Mouse (Mus musculus): Measurements from ENCODE around the gene Rpl10a.

DNA sequence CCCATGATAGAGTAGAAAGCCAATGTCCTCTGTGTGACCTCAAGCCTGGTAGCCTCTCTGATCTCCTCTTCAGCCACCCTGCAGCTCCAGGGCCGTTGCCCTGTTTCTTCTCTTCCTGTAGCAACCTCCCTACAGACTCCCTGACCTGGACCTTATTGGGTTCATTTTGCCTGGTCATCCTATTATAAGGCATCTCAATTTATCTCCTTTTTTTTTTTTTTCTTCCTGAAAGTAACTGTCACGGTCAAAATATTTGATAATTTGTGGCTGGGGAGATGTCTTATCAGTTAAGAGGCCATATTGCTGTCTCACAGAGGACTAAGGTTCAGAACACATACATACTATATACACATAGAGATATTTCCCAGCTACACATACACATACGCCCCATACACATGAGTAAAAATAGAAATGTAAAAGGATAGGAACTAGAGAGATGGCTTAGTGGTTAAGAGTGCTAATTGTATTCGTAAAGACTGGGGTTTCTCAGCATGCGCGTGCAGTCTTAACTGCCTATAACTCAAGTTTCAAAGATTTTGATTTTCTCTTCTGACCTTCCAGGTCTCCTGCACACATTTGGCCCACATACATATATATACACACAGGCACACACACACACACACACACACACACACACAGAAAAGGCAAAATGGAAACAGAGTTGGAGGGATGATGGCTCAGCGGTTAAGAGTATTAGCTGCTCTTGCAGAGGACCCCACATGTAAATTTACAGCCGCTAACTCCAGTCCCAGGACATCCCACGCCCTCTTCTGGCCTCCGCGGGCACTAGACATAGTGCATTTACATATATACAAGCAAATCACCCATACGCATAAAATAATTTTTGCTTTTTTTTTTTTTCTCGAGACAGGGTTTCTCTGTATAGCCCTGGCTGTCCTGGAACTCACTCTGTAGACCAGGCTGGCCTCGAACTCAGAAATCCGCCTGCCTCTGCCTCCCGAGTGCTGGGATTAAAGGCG, 15.7 kb upstream of the Rpl10a start:
- peak; percentile 27 for TF ChIP-seq EP300 (optimal IDR thresholded peaks at IDR 0.05)
- TF ChIP-seq CTCF (IDR thresholded peaks at IDR 0.05; ENCODE audit: low read depth), result peak; percentile 59
